Mouse (Mus musculus): ENCODE data around the gene Msrb3. TPM values are rescaled to one million over a fixed set of nuclear protein-coding genes. Genes with fewer than 3 reads are reported as not detected.
"Not testable (repeated sequence)": the region's sequence is repeated elsewhere in the genome, so short reads cannot be mapped to it uniquely, and the experiment has no call there.

The Msrb3 gene
- total RNA-seq, 1 experiment from 2014 or later, result 40.0 TPM

GRCm38 (mm10) chr10:120810053-120810696 is 88.7 kb downstream of the Msrb3 start:
- DNase-seq, result no peak

DNA sequence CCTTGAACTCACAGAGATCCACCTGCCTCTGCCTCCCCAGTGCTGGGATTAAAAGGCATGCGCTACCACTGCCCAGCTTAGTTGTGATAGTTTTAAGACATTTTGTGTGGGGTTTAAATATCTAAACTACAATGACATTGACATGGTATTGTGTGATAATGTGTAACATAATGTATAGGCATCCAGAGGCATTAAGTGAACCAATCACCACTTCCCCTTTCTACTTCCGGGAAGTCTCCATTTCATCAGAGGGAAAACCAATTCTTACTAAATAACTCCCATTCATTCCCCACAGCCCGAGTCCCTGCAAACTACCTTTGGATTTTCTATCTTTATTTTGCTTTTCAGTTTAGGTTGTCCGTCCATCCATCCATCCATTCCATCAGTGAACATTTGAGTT is 90.7 kb downstream of the Msrb3 start:
- DNase-seq, result no peak

- DNase-seq, result no peak
These were observed 97.8 kb downstream of the Msrb3 start for GRCm38 (mm10) chr10:120801127-120801526.

- DNase-seq, result no peak
These were observed 99.4 kb downstream of the Msrb3 start for GRCm38 (mm10) chr10:120799479-120799878.

DNA sequence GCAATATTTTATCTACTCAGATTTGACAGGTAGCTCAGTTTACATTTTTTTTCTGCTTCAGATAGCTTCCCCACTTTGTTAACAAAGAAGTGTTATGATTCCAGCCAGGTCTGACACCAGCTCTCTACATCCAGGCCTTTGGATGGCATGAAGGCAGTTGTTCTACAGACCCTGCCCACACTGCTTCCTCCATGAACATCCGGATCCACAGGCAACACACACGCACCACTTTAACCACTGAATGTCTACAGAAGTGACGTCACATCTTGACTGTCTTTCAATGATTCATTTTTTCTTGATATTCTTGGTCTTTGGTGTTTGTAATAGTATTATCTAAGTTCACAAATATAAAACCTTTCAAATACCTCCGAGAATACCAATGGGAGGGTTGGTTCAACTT is 102.2 kb downstream of the Msrb3 start:
- no peak for DNase-seq

DNA sequence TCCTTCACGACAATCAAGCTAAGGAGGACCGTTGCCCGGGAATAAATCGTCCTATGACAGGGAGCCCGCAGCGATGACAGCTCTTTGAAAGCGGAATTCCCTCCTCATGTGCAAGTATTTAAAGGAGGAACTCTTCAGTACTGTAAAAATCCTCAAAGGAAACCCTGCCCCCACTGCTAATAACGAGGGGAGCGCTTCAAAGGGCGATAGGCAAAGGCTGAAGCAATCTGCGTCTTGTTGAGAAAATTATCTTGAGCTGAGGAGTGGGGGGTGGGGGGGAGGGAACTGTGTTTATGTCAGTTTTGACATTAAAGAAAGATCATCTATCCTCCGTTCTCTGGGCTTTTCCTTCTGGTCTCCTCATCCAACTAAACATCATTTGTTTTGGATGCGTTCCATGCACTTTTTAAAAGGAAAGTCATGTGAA is 104.5 kb downstream of the Msrb3 start:
- DNase-seq, result peak; percentile 17

DNA sequence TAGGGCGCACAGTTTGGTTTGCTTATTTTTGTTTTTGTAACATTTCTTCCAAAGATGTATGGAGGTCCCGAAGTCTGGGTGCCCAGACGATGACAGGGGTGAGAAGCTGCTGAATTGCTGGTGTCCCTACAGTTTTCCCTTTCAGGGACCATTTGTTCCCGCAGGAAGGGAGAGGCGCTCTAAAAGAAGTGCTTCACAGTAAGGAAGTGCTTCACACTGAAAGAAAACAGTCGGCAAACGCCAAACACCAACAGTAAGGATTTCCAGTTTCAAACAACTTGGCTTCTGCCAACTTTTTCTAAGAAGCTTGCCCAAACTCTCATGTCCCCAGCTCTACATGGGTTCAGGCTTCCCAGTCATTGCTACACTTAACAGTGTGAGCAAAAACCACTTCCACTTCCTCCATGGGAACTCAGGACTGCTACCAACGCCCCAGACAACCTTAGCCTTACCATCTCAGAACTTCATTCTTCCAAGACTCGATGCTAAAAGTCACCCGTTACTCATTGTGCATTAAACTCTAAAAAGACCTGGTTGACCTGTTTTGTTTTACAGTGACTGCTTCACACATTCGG is 106.6 kb downstream of the Msrb3 start:
- no peak for DNase-seq

DNA sequence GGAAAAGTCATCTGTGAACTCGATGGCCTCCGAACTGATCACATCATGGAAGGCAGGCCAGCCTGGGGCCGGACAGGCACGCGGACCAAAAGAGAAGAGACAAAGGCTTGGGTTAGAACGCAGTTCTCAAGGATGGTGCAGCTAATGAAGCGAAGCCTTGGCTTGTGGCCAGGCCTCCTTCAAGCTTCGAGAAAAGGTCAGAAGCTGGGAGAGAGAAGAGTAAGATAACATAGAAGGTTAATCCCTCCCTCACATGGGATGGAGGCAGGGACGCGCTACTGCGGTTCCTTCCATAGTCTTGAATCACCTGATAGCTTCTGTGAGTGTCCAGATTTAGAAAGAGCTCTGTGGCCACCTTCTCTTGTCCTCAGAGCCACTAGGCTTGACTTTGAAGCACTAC is 107.5 kb downstream of the Msrb3 start:
- peak; percentile 51 for DNase-seq

DNA sequence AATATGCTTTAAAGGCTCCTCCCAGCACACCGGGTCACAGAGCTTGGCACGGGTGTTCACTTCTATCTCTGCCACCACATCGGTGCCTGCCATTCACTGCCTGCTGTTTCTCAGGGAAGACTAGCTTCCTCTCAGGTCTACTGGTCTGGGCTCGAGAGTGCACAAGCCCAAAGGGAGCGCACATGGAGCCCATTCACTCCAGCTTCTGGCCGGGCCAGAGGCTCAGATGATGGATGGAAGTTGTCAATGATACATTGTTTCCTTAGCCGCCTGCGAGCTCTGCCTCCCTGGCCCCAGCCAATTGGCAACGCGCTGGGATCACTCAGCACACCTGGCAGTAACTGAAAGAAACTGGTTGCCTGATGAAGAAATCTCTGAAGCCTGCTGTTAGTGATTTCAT is 111.7 kb downstream of the Msrb3 start:
- no peak for DNase-seq

- DNase-seq, result no peak
These were observed 114.4 kb downstream of the Msrb3 start for GRCm38 (mm10) chr10:120784516-120784915.

- no peak for DNase-seq
These were observed 115.5 kb downstream of the Msrb3 start for GRCm38 (mm10) chr10:120783393-120783792.

DNA sequence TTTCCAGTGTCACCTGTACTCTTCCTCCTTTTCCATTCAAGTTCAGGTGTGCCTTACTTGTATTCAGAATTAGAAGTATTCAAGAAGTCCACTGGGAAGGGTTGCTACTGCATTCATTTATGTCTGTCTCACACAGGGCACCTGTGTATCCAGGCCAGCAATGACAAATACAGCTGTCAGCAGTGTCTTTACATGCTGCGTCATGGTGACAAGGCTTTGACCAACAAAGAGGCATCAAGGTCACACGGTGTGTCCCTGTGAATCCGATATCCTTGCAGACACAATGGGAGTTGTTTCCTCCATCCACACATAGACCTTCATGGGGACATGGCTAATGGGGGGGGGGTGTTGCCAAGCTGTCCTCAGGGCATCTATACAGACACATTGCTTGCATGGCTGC is 121.4 kb downstream of the Msrb3 start:
- DNase-seq, result no peak

DNA sequence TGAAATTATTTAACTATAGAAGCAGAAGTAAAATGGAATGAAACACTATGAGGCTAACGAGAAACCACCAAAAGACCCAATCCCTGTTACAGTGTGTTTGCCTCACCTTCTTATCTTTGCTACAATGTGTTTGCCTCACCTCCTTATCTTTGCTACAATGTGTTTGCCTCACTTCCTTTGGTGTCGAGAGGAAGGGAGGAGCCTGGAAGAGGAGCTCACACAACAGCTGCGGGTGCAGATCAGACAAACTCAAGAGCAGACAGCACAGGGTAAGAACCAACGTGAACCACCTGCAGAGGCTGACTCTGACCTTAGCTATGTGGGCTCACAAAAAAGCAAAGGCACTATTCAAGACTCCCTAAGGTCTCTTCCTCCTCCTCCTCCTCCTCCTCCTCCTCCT is 123.5 kb downstream of the Msrb3 start:
- no peak for DNase-seq

- no peak for DNase-seq
These were observed 131.5 kb downstream of the Msrb3 start for GRCm38 (mm10) chr10:120767418-120767817.

- peak; percentile 15 for DNase-seq
These were observed 133.5 kb downstream of the Msrb3 start for GRCm38 (mm10) chr10:120765398-120765797.

GRCm38 (mm10) chr10:120763656-120764466 is 135.0 kb downstream of the Msrb3 start:
- peak; percentile 80 for DNase-seq

- no peak for DNase-seq
These were observed 135.9 kb downstream of the Msrb3 start for GRCm38 (mm10) chr10:120762958-120763357.

DNA sequence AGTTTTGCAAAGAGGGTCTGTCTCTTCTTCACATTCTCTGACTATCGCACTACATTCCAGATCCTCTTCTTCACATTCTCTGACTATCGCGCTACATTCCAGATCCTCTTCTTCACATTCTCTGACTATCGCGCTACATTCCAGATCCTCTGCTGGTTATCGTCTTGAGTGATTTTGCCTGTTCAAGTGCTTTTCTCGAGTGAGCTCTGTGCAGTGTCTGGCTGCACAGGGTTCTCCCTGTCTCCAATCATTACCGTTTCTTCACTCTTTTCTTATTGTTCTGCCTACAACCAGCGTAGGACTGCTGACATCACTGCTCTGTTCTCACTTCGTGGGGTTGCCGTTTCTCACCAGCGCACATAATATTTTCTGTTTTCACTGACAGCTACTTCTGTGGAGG is 138.2 kb downstream of the Msrb3 start:
- no peak for DNase-seq

DNA sequence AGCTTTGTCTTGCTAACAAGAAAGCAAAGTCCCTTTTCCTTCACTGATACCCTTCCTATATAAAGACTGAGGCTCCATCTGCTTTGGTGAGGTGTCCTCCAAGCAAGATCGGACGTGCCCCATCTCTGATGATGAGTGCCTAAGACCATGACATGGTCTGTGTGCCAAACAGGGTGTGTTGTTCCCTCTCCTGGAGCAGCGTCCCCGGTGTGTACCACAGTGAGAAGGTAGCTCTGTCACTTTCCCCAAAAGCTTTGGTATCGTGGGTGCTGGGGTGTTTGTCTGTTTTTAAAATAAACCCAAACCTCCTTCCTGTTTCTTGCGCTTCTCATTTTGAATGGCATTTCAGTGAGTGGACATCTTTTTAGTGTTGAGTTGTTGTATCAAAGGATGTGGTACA is 139.0 kb downstream of the Msrb3 start:
- DNase-seq, result no peak

GRCm38 (mm10) chr10:120752454-120752853 is 146.4 kb downstream of the Msrb3 start:
- DNase-seq, result no peak

DNA sequence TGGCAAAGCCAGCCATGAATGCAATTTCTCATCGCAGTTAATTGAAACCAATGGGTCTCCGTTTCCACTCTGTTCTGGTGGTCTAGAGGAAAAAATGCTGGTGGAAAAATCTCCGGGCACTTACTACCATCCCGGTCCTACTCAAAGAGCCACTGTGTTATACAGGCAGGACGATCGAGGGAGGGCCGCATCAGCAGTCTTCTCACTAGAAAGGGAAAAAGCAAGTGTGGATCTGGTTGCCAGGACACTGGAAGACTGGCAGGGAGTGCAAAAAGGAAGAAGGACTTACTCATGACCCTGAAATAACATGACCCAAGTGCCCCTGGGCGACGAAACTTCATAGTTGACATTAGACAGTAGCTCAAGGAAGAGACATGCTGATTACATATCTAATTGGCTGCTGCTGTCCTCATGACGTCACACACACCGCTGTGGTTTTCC is 147.1 kb downstream of the Msrb3 start:
- peak; percentile 58 for DNase-seq

DNA sequence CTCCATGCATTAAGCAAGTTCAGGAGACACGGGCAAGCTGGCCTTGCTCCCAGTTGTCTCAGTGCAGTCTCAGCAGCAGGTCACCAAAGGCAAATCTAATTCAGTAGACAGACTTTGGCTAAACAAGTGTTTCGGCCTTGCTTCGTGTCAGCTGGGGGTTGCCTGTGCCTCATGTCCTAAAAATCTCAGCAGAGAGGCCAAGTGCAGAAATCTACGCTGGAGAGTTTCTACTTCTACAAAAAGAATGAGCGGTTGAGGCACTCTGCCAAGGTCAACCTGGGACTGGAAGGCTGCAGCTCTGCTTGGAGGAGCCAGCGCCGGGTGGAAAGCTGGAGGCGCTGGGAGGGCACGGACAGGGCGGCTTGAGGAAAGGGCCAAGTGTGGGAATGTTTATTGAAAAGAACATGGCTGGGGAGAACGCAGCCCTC is 147.6 kb downstream of the Msrb3 start:
- peak; percentile 92 for DNase-seq

DNA sequence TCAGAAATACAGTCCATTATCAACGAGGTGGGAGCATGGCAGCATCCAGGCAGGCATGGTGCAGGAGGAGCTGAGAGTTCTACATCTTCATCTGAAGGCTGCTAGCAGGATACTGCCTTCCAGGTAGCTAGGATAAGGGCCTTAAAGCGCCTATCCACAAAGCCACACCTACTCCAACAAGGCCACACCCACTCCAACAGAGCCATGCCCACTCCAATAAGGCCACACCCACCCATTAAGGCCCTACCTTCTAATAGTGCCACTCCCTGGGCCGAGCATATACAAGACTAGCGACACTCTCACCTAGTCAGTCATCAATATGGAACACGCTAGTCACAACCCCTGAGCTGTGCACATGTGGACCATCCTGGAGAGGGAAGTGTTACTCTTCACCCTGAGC is 149.3 kb downstream of the Msrb3 start:
- not testable (repeated sequence) for DNase-seq

All from adrenal gland, postnatal 14 days (tissue).